Mouse (Mus musculus): ENCODE results near the gene Tubd1. TPM values are rescaled to one million over a fixed set of nuclear protein-coding genes. Genes with fewer than 3 reads are reported as not detected.

The Tubd1 gene
- polyA plus RNA-seq, 1 experiment from 2014 or later = 7.3 TPM

DNA sequence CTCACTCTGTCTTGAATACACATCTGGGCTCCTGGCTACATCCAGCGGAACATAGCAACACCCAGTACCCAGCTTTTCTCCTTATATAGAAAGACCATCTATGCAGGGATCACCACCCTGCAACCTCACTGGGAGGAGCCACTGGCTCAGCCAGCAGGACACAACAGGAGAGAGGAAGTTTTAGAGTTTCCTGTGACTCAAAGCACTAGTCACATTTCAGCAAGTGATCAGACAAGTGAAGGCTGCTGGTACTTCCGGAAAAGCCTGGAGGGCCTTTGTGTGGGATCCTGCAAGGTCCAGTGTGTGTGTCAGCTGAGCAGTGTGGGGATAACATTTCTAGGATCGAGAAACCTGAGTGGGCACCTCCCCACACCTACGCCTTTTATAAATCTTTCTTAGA, 32.4 kb downstream of the Tubd1 start:
- Histone ChIP-seq H3K4me1 (ENCODE audit: insufficient read depth, low read depth, low read length) (peaks cover 50% of the 10 kb centered on the region), H3K9me3 (ENCODE audit: low read length) (no peaks in the 10 kb centered on the region), H3K27ac (ENCODE audit: low read length) (peak overlapping the region; percentile 90), H3K9ac (replicated peaks; ENCODE audit: low read depth) (no peak overlapping the region), H3K4me2 (replicated peaks; ENCODE audit: low read depth, low read length) (no peak overlapping the region), H3K4me3 (ENCODE audit: low read depth, low read length) (no peak overlapping the region), H3K27me3 (replicated peaks; ENCODE audit: insufficient read depth, low read length) (no peaks in the 10 kb centered on the region), H3K36me3 (ENCODE audit: insufficient read depth, low read length) (no peaks in the 10 kb centered on the region)
- WGBS = 43% methylated on average over 4 of the region's 4 CpGs
- DNase-seq (ENCODE audit: low spot score) (peak; percentile 91), ATAC-seq (peak; percentile 55)
- TF ChIP-seq CTCF (IDR thresholded peaks at IDR 0.05) (no peak), EP300 (IDR thresholded peaks at IDR 0.05) (peak; percentile 87)

GRCm38 (mm10) chr11:86578106-86578808, 33.5 kb downstream of the Tubd1 start:
- TF ChIP-seq EP300 (IDR thresholded peaks at IDR 0.05) = no peak
- TF ChIP-seq CTCF (IDR thresholded peaks at IDR 0.05) = no peak
- H3K9me3 ChIP-seq (ENCODE audit: low read length) = no peaks in the 10 kb centered on the region
- H3K27me3 ChIP-seq (replicated peaks; ENCODE audit: insufficient read depth, low read length) = no peaks in the 10 kb centered on the region
- H3K4me2 ChIP-seq (replicated peaks; ENCODE audit: low read depth, low read length) = 0 out of 2 replicates have a peak overlapping the region, but pooled peaks have one; percentile 1
- peak; percentile 47 for DNase-seq (ENCODE audit: low spot score)
- H3K4me3 ChIP-seq (ENCODE audit: low read depth, low read length) = no peak overlapping the region
- peak overlapping the region; percentile 93 for H3K27ac ChIP-seq (ENCODE audit: low read length)
- H3K9ac ChIP-seq (replicated peaks; ENCODE audit: low read depth) = 0 out of 2 replicates have a peak overlapping the region, but pooled peaks have one; percentile 23
- H3K36me3 ChIP-seq (ENCODE audit: insufficient read depth, low read length) = no peaks in the 10 kb centered on the region
- 52% methylated on average over 6 of the region's 6 CpGs for WGBS
- no peak for ATAC-seq
- peaks cover 50% of the 10 kb centered on the region for H3K4me1 ChIP-seq (ENCODE audit: insufficient read depth, low read depth, low read length)

GRCm38 (mm10) chr11:86578809-86579730, 34.3 kb downstream of the Tubd1 start:
- H3K4me2 ChIP-seq (replicated peaks; ENCODE audit: low read depth, low read length) = peak overlapping the region; percentile 1; the same call in 1 of the 2 replicates

DNA sequence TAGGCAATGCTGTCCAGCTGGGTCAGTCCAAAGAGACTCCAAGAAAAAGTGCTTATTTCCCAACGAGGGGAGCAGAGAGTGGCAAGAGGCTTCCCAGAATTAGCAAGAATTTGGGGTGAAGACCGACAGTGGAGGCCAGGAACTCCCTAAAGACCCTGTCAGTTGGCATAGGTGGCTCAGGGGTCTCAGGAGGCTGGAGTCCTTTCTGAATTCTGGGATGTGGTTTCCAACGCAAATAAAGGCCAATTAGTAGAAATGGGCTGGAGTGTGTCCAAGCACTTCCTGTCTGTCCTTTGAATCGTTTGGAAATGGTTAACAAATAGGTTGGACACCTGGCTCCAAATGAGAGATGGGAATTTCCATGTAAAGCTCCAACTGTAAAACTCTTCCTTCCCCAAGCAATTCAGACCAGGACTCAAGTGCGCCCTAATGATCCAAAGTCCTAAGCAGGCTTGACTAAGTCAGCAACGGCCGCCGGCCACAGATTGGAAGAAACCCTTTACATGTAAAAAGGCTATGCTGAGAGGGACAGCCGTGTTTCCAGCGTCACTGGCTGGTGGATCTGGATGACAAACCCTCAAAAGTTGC, 35.0 kb downstream of the Tubd1 start:
- H3K36me3 ChIP-seq (ENCODE audit: insufficient read depth, low read length) = no peaks in the 10 kb centered on the region
- H3K9ac ChIP-seq (replicated peaks; ENCODE audit: low read depth) = 0 out of 2 replicates have a peak overlapping the region, but pooled peaks have one; percentile 1
- H3K4me3 ChIP-seq (ENCODE audit: low read depth, low read length) = no peak overlapping the region
- H3K9me3 ChIP-seq (ENCODE audit: low read length) = no peaks in the 10 kb centered on the region
- WGBS = 44% methylated on average over 10 of the region's 10 CpGs
- peaks cover 50% of the 10 kb centered on the region for H3K4me1 ChIP-seq (ENCODE audit: insufficient read depth, low read depth, low read length)
- TF ChIP-seq CTCF (IDR thresholded peaks at IDR 0.05) = no peak
- TF ChIP-seq EP300 (IDR thresholded peaks at IDR 0.05) = no peak; the same call in 1 of the 2 replicates
- H3K27ac ChIP-seq (ENCODE audit: low read length) = peak overlapping the region; percentile 93
- peak; percentile 79 for DNase-seq (ENCODE audit: low spot score)
- no peak overlapping the region for H3K4me2 ChIP-seq (replicated peaks; ENCODE audit: low read depth, low read length)
- H3K27me3 ChIP-seq (replicated peaks; ENCODE audit: insufficient read depth, low read length) = no peaks in the 10 kb centered on the region
- no peak for ATAC-seq

More at GRCm38 (mm10) chr11:86578809-86579730, 34.3 kb downstream of the Tubd1 start:
- Histone ChIP-seq H3K4me1 (ENCODE audit: insufficient read depth, low read depth, low read length) (peaks cover 50% of the 10 kb centered on the region), H3K27ac (ENCODE audit: low read length) (peak overlapping the region; percentile 93), H3K4me3 (ENCODE audit: low read depth, low read length) (no peak overlapping the region), H3K9ac (replicated peaks; ENCODE audit: low read depth) (no peak overlapping the region), H3K36me3 (ENCODE audit: insufficient read depth, low read length) (no peaks in the 10 kb centered on the region), H3K9me3 (ENCODE audit: low read length) (no peaks in the 10 kb centered on the region), H3K27me3 (replicated peaks; ENCODE audit: insufficient read depth, low read length) (no peaks in the 10 kb centered on the region)
- peak; percentile 89 for TF ChIP-seq EP300 (IDR thresholded peaks at IDR 0.05)
- TF ChIP-seq CTCF (IDR thresholded peaks at IDR 0.05) = no peak
- WGBS = 39% methylated on average over 25 of the region's 25 CpGs
- ATAC-seq (peak; percentile 30), DNase-seq (ENCODE audit: low spot score) (peak; percentile 93)

DNA sequence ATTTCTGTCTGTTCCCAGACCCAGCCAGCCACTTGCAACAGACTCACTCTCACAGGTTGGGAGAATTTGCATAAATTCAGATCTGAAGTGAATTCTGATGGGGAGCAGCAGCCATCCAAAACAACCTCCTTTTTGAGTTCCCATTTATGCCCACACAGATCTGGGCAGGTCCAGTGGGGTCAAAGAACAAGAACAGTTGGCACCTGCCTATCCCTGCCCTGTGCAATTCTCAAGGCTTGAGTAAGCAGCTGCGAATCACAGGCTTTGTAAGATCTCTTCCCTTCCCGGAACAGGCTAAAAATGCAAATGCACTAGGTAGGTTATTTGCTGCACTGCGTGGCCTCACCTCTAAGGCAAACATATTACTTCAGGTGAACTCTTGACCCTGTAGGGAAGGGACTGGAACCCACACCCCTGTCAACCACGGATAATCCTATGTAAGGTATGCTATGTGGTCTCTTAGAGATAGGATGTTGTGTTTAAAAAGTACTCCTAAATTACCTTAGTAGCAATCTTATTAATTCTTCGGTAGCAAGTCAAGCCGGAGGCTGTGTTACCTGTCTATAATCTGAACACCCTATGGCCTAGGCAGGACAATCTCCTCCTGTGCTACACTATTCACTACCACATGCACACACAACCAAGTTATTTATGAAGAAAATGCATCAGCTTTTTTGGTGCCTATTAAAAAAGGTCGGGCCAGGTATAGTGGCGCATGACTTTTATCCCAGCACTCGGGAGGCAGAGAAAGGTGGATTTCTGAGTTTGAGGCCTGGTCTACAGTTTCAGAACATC, 35.7 kb downstream of the Tubd1 start:
- ATAC-seq (peak; percentile 34), DNase-seq (ENCODE audit: low spot score) (peak; percentile 85)
- H3K4me3 ChIP-seq (ENCODE audit: low read depth, low read length) = no peak overlapping the region
- H3K27me3 ChIP-seq (replicated peaks; ENCODE audit: insufficient read depth, low read length) = no peaks in the 10 kb centered on the region
- H3K27ac ChIP-seq (ENCODE audit: low read length) = peak overlapping the region; percentile 93
- WGBS = 67% methylated on average over 9 of the region's 9 CpGs
- H3K36me3 ChIP-seq (ENCODE audit: insufficient read depth, low read length) = no peaks in the 10 kb centered on the region
- H3K4me2 ChIP-seq (replicated peaks; ENCODE audit: low read depth, low read length) = peak overlapping the region; percentile 54; the same call in 1 of the 2 replicates
- no peaks in the 10 kb centered on the region for H3K9me3 ChIP-seq (ENCODE audit: low read length)
- peaks cover 50% of the 10 kb centered on the region for H3K4me1 ChIP-seq (ENCODE audit: insufficient read depth, low read depth, low read length)
- TF ChIP-seq EP300 (IDR thresholded peaks at IDR 0.05) = peak; percentile 60; the same call in 1 of the 2 replicates
- TF ChIP-seq CTCF (IDR thresholded peaks at IDR 0.05) = no peak
- H3K9ac ChIP-seq (replicated peaks; ENCODE audit: low read depth) = peak overlapping the region; percentile 35; the same call in 1 of the 2 replicates

Data from lung, postnatal 0 days (tissue).